Mouse (Mus musculus): Measurements from ENCODE around the gene Sirpa.

The Sirpa gene

DNA sequence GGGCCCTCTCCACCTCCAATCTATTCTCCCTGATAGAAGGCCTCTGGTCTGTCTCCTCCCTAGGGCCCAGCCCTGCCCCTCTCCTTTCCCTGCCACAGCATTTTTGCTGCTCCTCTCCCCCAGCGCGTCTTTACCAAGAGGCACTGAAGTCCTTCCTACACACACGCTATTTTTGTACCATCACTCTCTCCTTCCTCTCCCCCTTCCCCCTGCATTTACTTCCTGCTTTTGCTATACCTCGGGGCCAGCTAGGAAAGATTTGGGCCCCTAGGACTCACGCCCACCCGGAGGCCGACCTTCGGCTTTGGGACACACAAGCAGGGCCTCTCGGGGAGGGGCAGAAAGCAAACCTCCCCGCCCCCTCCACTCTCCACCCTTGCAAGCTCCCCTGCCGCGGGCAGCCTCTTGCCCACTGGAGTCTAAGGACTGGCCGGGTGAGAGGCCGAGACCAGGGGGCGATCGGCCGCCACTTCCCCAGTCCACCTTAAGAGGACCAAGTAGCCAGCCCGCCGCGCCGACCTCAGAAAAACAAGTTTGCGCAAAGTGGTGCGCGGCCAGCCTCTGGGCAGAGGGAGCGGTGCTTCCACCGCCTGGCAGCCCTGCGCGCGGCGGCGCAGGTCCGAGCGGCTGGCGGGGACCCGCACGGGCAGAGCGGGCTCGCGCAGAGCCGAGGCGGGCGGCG, at the start of gene Sirpa:
Gene Sirpa (plus strand): TSS at position 377 of the 682 bp plus-strand sequence.
- peak; percentile 70 to 85 for DNase-seq (ENCODE audit: low spot score in 2 of 2)

DNA sequence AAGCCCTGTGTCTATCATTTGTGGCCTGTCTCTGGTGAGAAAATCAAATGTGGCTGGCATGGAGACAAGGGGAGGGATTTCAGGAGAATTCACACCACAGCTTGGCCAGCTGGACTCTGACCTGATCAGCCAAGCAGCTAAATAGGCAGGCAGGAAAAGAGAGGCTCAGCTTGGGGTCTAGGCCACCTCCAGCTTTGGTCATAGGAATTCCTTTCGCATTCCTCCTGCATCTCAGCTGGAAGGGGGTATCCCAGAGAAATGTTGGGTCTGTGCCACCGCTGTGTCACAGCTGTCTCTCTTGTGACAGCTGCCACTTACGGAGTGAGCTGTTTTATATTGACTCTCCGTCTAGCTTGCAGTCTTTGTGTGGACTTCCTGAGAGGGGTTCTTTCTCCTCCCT, 48.2 kb upstream of the Sirpa start:
- DNase-seq (ENCODE audit: low spot score in 2 of 2), result no peak

DNA sequence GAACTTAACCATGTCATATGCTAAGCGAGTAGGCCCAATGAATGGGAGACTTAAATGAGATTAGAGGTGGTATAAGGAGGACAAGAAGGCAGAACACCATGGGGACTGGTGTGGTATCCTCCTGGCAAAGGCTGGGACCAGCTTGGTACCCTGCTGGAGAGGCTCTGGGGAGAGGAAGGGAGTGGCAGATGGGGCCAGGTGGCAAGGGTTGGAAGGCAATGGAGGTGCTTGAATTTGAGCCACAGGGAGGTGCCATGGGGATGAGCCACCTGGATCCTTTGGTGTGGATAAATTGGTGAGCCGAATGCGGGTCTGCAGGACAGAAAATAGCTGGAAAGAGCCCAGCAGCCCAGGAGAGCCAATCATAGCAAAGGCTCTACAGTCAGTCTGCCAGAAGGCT, 47.7 kb upstream of the Sirpa start:
- DNase-seq (ENCODE audit: low spot score in 2 of 2), result no peak

DNA sequence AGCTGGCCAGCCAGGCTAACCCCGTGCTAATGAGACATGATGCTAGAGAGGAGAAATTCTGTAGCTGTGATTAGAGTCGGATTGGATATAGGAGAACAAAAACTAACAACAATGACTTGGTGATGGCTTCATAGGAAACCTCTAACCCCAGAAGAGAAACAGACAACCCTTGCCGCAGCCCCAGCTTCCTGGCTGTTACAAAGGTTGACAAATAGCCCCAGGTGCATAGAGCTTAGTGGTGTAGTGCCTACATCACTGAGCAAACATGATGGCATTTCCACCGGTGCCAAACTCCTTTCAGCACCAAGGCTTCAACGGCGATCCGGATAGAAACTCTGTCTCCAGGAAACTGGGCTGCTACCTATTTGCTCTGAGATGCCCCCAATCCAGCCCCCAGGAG, 47.0 kb upstream of the Sirpa start:
- no peak for DNase-seq (ENCODE audit: low spot score in 2 of 2)

DNA sequence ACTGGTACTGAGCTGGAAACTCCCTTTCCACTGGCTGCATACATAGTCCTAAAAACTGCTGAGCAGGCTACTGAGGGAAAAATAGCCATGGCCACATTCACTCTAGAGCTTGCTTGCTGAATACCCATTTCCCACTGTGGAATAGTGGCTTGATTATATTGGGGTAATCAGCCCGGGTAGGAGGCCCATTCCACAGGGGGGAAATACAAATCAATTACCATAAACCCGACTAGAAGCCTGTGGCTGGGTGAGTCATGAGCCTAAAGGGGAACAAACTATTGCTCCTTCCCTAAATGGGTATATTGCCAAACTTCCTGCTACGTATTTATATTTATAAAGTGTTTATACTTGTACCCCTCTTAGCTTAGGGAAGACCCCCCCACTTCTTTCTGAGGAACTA, 45.9 kb upstream of the Sirpa start:
- DNase-seq (ENCODE audit: low spot score in 2 of 2), result no peak

DNA sequence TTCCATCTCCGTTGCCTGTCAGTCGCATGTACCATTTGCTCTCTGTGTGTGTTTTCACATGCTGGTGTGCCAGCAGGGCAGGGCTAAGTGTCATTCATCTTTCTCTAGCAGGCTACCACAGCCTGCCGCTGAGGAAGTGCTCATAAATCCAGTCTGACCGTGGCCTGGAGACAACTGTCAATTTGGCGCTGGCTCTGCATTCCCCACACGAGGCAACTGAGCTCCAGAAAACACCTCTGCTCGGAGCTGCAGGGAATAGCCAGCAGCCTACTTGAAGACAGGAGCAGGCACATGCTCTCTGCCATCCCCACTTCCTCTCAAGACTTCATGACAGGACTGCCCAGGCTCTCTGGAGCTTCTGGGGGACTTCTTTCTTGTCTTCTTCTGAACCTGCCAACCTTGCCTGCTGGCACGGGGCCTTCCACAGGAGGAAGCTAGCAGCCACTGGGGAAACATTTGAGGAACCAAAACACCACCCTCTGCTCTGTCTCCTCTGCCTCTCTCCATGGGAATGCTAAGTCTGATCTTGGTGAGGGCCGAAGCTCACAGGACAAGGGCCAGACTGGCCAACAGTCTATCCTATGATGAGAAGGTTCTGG, 43.0 kb upstream of the Sirpa start:
- DNase-seq (ENCODE audit: low spot score in 2 of 2), result no peak

DNA sequence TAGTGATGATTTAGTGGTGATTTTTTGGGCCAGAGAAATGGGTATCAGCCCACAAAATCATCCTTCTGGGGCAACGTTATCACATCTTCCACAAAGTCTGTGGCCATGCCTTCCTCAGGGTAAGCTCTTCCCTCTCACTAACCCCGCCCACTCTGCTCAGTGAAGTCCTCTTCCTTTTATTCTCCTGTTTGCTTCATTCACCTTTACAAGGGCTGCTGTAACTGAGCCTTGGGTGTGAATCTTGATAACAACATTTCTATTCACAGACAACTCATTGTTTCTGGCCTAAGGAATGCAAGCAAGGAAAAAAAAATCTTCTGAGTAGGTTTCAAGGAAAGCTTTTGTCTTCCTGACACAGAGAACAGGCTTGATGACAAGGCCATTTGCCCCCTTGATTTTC, 41.9 kb upstream of the Sirpa start:
- DNase-seq (ENCODE audit: low spot score in 2 of 2), result no peak

DNA sequence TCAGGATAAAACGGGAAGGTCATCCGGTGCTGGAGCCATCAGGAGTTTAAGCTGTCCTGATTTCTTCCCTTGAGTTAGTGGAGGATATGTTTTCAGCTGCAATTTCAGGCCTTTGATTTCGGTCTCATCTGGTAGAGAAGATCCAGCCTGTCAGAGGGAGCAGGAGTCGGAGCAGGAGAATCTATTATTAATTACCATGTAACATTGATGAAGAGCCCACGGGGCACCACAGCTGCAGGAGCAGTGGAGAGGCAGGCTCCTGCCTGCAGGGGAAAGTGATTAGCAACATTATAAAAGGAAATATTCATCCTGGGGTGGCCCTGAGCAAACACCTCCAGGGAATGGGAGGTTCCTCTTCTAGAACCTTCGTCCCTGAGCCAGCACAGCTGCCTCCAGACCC, 36.6 kb upstream of the Sirpa start:
- no peak for DNase-seq (ENCODE audit: low spot score in 2 of 2)

DNA sequence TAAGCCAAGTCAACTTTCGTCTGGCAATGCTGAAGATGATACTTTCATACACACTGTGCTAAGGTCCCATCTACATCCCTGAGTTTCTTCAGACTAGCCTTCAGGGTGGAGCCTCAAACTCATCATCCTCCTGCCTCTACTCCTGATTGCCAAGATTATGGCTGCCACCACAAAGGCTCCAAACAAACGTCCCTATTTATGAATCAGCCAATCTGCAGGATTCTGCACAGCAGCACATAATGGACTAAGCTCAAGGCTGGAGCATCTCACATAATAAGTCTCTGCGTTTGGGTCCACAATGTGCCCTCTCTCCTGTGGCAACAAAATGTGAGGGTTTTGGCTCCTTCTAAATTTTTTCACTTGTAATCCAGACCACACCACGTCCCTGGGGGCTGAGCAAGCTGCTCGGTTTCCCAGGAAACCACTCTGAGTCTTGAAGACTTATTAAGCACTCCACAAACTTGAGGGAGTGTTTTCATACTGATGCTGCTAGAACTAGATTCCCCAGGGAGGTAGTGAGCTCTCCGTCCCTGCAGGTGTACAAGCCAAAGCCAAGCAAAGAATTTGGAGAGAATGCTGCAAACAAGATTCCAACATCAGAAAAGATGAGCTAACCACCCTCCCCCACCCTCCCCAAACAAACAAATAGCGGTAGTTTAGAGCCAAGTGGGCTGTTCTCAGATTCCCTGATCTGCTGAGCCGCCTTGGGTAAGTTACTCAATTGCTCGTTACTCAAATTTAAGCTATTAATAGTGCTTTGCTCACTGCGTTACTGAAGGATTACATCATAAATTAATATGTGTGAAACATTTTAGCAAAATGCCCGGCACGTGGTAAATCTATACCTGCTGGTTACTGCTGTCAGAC, 34.4 kb upstream of the Sirpa start:
- DNase-seq (ENCODE audit: low spot score in 2 of 2), result no peak

DNA sequence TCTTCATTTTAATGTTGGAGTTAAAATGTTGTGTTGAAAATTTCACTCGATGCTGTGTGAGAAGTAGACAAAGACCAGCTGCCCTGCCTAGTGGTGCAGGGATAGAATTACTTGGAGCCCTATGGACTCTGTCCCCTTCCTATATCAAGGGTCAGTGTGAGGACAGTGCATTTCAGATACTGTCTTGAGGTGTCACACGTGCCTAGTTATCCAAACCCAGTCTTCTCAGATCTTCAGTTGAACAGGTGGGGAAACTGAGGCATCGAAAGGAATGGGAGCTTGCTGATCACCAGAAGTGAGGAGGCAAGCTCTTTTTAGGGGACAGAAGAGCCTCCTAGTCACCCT, 33.8 kb upstream of the Sirpa start:
- DNase-seq (ENCODE audit: low spot score in 2 of 2), result no peak

DNA sequence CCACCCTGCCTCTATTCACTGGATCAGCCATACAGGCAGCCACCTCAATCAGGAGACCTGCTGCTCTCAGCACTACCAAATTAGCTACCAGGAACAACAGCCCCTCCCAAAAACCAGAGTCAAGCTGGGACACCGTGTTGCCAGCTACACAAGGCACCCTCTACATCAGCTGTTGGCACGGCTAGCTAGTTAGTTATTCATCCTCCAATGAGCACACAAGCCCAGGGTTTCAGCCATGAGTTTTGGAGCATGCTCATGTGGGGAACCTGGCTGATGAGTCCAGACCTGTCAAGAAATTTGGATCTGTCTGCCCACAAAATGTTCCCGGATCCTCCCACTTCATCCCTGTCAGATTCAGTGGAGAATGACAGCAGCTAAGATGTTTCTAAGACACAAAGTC, 30.8 kb upstream of the Sirpa start:
- peak; percentile 49 to 64 for DNase-seq (ENCODE audit: low spot score in 2 of 2)

DNA sequence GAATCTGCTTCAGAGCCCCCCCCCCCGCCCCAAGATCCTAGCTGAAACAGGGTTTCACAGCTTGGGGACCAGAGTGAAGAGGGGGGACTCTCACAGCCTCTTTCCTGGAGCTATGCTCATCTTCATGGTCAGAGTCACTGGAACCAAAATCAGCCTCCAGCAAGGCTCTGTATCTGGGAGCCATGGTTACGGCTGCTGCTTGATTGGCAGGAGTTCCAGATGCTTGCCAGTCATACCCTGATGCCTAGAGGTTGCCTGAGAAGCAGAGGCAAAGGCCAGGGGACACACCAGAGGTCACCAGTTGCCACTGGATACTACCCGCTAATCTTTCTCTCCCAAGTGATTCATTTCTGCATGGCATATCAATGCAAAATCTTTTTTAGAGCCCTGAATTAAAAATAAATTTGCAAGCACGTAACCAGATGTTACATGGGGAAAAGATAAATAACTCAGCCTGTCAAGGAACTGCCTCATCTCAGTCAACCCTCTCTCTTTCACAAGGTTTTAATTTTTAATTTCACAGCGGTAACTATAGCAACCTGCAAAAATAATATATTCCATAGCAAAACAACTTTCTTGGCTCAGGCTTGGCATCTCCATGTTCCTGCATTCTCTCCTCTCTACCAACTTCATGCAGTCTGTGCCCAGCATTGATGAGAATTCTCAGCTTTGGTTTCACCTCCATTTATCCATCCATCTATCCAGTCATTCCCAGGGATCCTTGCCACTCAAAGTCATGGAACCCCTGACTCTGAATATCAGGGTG, 28.5 kb upstream of the Sirpa start:
- no peak for DNase-seq (ENCODE audit: low spot score in 2 of 2)

DNA sequence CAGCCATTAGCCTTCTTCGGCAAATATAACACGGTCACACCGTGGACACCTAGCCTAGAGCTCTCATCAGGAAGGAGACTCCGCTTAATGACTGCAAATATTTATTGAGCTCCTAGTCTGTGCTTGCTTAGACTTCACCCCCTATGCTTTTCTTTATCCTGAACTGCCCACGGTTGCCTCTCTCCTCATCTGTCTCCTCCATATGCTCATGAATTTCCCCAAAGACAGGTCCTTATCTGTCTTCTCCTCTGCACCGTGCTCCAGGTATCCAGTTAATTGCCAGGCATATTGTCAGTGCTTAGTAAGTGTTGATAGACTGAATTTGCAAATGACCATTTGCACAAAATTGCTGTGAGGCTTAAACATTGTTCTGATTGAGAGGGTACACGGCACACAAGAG, 23.5 kb upstream of the Sirpa start:
- no peak for DNase-seq (ENCODE audit: low spot score in 2 of 2)

DNA sequence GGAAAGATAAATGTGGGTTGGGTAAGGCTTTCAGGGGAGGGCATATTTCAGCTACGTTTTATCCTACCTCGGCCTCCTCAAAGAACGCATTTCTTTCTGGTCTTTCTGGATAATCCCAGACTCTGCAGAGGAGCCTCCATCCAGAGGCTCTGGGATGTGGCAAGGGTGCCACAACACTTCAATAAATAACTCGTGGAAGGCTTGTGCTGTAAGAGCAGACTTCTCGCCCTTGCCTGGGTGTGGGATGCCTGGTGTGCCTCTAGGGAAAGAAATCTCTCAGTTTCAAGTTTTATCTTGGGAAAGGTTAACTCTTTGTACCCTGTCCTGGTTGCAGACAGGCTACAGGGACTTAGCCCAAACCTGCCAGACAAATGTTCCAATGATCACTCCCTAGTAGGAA, 23.1 kb upstream of the Sirpa start:
- no peak for DNase-seq (ENCODE audit: low spot score in 2 of 2)

DNA sequence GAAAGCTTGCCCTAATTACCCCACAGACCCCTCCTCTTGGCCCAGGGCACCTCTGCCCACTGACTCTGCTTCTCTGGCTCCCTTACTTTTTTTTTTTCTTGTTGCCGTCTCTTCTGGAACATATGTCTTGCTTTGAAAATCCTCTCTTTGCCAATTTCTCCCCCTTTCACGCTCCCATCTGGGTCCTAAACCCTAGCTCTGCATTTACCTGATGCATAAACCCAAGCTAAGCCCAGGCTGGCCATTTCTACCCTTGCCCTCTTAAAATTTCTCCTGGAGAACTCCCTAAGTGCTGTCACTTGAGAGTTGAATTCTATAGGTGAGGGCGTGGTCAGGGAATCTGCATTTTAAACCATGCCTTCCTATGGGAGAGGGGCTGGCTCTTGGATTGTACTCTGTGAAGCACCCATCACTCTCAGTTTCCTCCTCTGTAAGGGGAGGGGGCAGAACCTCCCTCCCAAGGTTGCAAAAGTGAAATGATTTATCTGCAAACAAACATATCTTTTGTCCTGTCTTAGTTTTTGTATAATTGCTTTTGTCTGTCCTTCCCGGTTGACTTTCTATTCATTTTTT, 18.8 kb upstream of the Sirpa start:
- DNase-seq (ENCODE audit: low spot score in 2 of 2), result no peak

DNA sequence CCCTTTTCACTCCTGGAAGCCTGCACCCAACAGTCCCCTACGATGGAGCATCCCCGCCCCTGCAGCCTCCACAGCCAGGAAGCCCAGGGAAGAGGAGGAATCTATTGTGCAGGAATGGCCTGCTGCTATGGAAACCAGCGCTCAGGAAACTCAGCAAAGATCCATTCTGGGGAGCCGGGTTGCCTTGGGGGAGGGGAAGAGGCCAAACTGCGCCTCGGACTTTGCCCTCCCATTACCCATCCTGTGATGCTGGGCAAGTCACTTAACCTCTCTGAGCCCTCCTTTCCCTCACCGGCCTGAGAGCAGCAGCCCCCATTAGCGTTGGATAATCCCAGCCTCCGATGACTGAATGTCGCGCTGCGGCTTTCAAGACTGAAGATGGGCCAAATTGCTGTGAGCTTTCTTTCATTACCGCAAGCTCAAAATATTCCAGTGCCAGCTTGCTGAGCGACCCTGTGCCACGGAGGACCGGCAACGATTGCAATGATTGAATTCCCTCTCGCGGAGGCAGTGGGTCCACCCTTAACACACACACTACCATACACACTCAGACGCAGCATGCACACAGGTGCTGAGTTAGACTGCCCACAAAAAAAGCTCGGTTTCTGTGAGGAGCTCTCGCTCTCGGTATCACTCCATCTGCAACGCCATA, 18.1 kb upstream of the Sirpa start:
- DNase-seq (ENCODE audit: low spot score in 2 of 2), result peak; percentile 75 to 81

DNA sequence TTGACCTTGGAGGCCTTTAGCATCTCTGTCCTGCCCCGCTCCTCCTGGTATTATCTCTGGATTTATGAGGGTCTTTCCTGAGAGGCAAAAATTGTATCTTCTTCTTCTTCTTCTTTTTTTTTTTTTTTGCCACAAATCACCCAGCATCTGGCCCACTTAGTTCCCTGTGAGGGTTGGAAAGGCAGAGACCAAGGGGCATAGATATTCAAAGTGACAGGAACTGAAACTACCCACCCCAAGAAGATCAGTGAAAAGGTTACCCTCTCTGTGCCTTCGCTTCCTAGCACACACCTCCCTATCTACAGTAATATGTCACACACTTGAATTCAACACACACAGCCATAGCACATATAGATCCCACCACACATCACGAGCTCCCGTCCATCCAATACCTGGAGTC, 17.5 kb upstream of the Sirpa start:
- DNase-seq (ENCODE audit: low spot score in 2 of 2), result no peak

DNA sequence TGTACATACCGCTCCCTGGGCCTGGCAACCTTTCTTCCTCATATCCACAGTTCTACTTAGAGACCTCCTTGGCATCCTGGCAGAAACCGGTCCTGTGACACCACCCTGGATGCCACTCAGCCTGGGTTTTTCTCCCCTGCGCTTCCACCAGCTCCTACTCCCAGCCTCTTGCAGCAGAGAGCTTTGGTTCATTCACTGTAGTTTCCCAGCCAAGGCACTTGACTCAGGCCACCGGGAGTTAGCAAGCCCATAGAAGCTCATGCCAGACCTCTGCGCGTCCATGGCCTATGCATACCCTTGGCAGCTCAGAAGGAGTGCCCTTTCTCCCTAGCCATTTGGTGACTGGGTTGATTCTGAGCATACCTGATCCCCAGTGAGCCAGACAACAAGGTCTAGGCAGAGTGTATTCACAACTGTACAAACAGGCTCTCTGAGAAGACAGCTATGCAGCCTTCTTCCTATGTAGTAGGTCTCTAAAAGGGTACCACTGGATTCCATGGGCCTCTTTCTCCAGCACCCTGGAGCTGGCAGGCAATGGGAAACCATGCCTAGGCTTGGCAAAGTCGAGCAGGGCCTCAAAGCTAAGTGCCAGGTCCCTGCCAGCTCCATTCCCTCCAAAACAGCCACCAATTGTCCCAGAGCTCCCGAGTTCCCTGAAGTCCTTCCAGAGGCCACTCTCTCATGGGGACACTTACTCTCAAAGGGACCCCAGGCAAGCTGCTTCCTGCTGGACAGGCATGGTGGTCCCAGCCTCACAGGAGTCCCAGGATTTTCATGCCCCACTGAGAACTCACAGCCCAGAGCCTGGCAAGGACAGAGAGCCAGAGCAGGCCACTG, 15.8 kb upstream of the Sirpa start:
- DNase-seq (ENCODE audit: low spot score in 2 of 2), result peak in 1 of 2 experiments; percentile 50

DNA sequence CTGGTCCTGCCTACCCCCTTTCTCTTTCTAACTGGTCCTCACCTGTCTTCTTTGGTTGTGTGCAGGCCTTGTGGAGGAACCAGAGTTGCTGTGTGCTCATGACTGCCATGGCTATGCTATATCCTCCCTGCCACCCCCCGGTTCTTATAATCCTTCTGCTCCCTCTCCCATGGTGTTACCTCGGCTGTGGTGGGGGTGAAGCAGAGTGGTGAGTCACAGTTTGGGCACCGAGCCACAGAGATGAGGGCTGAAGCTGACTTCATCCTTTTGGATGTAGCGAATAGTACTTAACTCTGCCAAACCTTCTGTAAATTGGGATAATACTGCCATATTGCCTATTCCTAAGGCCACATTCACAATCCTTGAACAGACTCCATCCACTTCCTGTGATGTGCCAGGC, 12.0 kb upstream of the Sirpa start:
- peak; percentile 69 to 71 for DNase-seq (ENCODE audit: low spot score in 2 of 2)

DNA sequence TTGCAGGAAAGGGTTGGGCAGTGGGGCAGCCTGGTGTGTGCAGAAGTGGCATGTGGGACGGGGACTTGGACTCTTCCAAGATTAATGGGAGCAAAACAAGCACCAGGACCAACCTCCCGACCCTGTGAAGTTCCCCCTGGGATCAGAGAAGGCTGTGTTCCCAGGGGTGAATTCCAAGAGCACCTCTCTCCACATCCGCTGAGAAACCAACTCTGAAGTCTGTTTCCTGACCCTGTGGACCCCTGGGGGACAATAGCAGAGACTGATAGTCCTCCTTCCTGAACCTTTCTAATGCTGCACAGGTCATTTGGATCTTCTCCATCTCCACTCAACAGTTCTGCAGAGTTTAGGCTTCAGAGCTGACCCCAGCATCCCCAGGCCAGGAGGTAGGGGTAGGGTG, 10.8 kb upstream of the Sirpa start:
- no peak for DNase-seq (ENCODE audit: low spot score in 2 of 2)

DNA sequence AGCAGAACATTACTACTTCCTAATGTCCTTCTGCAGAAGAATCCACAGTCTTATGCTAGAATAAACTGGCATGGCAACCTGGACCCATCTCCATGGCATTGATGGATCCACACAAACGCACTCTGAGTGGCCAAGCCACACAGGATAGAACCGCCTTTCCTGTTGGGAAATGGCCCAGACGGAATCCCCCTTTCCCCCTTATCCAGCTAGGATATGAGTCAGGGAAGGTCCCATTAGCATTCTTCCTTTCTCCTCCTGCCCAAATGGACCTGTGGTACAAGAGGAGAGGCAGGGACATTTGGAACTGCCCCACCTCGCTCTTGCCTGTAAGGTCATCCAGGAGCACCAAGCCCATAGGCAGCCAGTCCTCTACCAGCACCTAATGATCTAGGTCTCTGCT, 10.4 kb upstream of the Sirpa start:
- DNase-seq (ENCODE audit: low spot score in 2 of 2), result no peak

All from right cerebral cortex, postnatal 36 days (tissue).